Mouse (Mus musculus) cortical plate, adult 2 months (tissue): Measurements from ENCODE around the gene Ndst2.

Source experiments
- CTCF ChIP-seq: fragments of 200-500 bp; IDR thresholded peaks from 2 replicates; pipeline ENCODE4 v1.5.1; 2011; ENCODE audit warnings: mild to moderate bottlenecking, control low read depth, low read length; ENCODE audit not compliant: insufficient read depth; ENCODE audit errors: extremely low read depth
- POLR2A ChIP-seq: fragments of 200-500 bp; IDR thresholded peaks from 2 replicates; pipeline ENCODE4 v1.6.1; 2011; ENCODE audit warnings: mild to moderate bottlenecking, low read length, control low read depth; ENCODE audit not compliant: insufficient read depth; ENCODE audit errors: extremely low read depth

- TF ChIP-seq CTCF (no peak), POLR2A (no peak)
Measured at GRCm38 (mm10) chr14:20689009-20689408, 45.4 kb downstream of the Ndst2 start.
